Mouse (Mus musculus): ENCODE measurements around the gene Ccl28. TPM values are rescaled to one million over a fixed set of nuclear protein-coding genes. Genes with fewer than 3 reads are reported as not detected.
"Not testable (repeated sequence)": the region's sequence is repeated elsewhere in the genome, so short reads cannot be mapped to it uniquely, and the experiment has no call there.

The Ccl28 gene
- total and polyA plus RNA-seq, 3 experiments: 0.04 to 0.27 (median 0.11) TPM

- dilution Hi-C loops (cut with MboI; ENCODE audit: extremely low pct_ligation_motif_present, extremely low pct_unique_long_range_greater_than_20kb, low sequenced_read_pairs) (no loop called here), in situ Hi-C loops (cut with MboI; ENCODE audit: low pct_ligation_motif_present, low pct_unique_long_range_greater_than_20kb, low sequenced_read_pairs) (no loop called here)
- Histone ChIP-seq H3K36me3 (replicated peaks in 1 of 2; ENCODE audit: control insufficient read depth in 1 of 2, insufficient read depth in 1 of 2, low read length in 1 of 2) (no peaks in the 10 kb centered on the region), H3K27me3 (replicated peaks) (no peaks in the 10 kb centered on the region), H3K4me2 (ENCODE audit: insufficient read depth, low read depth, poor library complexity, severe bottlenecking) (no peak overlapping the region), H3K4me1 (ENCODE audit: control insufficient read depth in 1 of 2, insufficient read depth in 2 of 2) (no peaks in the 10 kb centered on the region), H3K4me3 (replicated peaks in 1 of 3; ENCODE audit: low read depth in 2 of 3, low read length in 2 of 3, poor library complexity in 1 of 3) (no peak overlapping the region), H3K27ac (ENCODE audit: insufficient read depth, low read depth) (no peak overlapping the region), H3K9me3 (replicated peaks; ENCODE audit: low read length) (no peaks in the 10 kb centered on the region), H3K79me2 (replicated peaks; ENCODE audit: control insufficient read depth, extremely low read depth, insufficient read depth, poor library complexity, severe bottlenecking) (no peaks in the 10 kb centered on the region), H3K9ac (ENCODE audit: insufficient read depth, low read depth) (no peak overlapping the region)
- DNase-seq (ENCODE audit: extremely low read depth): no peak
- TF ChIP-seq SIN3A (IDR thresholded peaks at IDR 0.05; ENCODE audit: low read length) (no peak), ETS1 (conservative IDR thresholded peaks at IDR 0.05; ENCODE audit: low read depth, low read length) (no peak), BHLHE40 (IDR thresholded peaks at IDR 0.05; ENCODE audit: low read depth, low read length) (no peak), ZNF384 (IDR thresholded peaks at IDR 0.05; ENCODE audit: low read depth, low read length) (no peak)
These were observed 33.3 kb downstream of the Ccl28 start for GRCm38 (mm10) chr13:119656846-119657416.

- H3K27me3 ChIP-seq (replicated peaks); H3K9me3 ChIP-seq (replicated peaks; ENCODE audit: low read length); in situ Hi-C loops (cut with MboI; ENCODE audit: low pct_ligation_motif_present, low pct_unique_long_range_greater_than_20kb, low sequenced_read_pairs); H3K4me1 ChIP-seq (ENCODE audit: control insufficient read depth in 1 of 2, insufficient read depth in 2 of 2); H3K36me3 ChIP-seq (replicated peaks in 1 of 2; ENCODE audit: control insufficient read depth in 1 of 2, insufficient read depth in 1 of 2, low read length in 1 of 2); H3K4me2 ChIP-seq (ENCODE audit: insufficient read depth, low read depth, poor library complexity, severe bottlenecking); H3K4me3 ChIP-seq (replicated peaks in 1 of 3; ENCODE audit: low read depth in 2 of 3, low read length in 2 of 3, poor library complexity in 1 of 3); H3K79me2 ChIP-seq (replicated peaks; ENCODE audit: control insufficient read depth, extremely low read depth, insufficient read depth, poor library complexity, severe bottlenecking); DNase-seq (ENCODE audit: extremely low read depth); H3K9ac ChIP-seq (ENCODE audit: insufficient read depth, low read depth); dilution Hi-C loops (cut with MboI; ENCODE audit: extremely low pct_ligation_motif_present, extremely low pct_unique_long_range_greater_than_20kb, low sequenced_read_pairs); H3K27ac ChIP-seq (ENCODE audit: insufficient read depth, low read depth): not testable (repeated sequence)
These were observed 37.8 kb downstream of the Ccl28 start for GRCm38 (mm10) chr13:119661420-119661819.

DNA sequence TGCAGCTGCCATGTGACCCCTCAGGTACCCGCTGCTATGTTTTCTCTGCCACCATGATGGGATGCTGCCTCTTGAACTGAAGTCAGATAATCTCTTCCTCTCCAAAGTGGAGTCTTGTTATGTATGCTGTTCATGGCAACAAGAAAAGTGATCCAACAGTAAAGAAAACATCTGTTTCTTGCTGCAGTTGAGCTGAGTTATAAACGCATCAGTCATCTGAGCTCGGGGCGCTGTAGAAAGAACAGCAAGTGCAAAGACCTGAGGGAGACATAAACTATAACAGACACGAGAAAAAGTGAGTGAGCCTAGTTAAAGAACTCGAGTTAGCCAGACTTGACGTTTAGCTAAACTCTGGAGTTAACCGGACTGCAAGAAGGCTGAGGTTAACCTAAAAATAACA lies 55.2 kb downstream of the Ccl28 start:
- TF ChIP-seq ZMIZ1 (IDR thresholded peaks at IDR 0.05; ENCODE audit: low read depth, low read length): no peak
- no peak for TF ChIP-seq IRF4 (IDR thresholded peaks at IDR 0.05; ENCODE audit: low read depth, low read length)
- TF ChIP-seq USF1 (IDR thresholded peaks at IDR 0.05; ENCODE audit: low read depth, low read length): no peak
- TF ChIP-seq POLR2A (IDR thresholded peaks at IDR 0.05; ENCODE audit: low read depth, low read length): no peak
- TF ChIP-seq BHLHE40 (IDR thresholded peaks at IDR 0.05; ENCODE audit: low read depth, low read length): no peak
- no peak for TF ChIP-seq SMC3 (IDR thresholded peaks at IDR 0.05; ENCODE audit: low read depth, low read length)
- TF ChIP-seq USF2 (conservative IDR thresholded peaks at IDR 0.05; ENCODE audit: low read depth, low read length): no peak
- no peaks in the 10 kb centered on the region for H3K27me3 ChIP-seq (replicated peaks)

More for the DNA sequence above, 55.2 kb downstream of the Ccl28 start:
- Histone ChIP-seq H3K4me2 (ENCODE audit: insufficient read depth, low read depth, poor library complexity, severe bottlenecking) (no peak overlapping the region), H3K27ac (ENCODE audit: insufficient read depth, low read depth) (no peak overlapping the region), H3K4me1 (ENCODE audit: control insufficient read depth in 1 of 2, insufficient read depth in 2 of 2) (peaks cover 2 to 9% of the 10 kb centered on the region in 2 experiments; a peak in 3 of 4 replicates), H3K9ac (ENCODE audit: insufficient read depth, low read depth) (no peak overlapping the region), H3K79me2 (replicated peaks; ENCODE audit: control insufficient read depth, extremely low read depth, insufficient read depth, poor library complexity, severe bottlenecking) (no peaks in the 10 kb centered on the region), H3K36me3 (replicated peaks in 1 of 2; ENCODE audit: control insufficient read depth in 1 of 2, insufficient read depth in 1 of 2, low read length in 1 of 2) (no peaks in the 10 kb centered on the region), H3K4me3 (replicated peaks in 1 of 3; ENCODE audit: low read depth in 2 of 3, low read length in 2 of 3, poor library complexity in 1 of 3) (no peak overlapping the region), H3K9me3 (replicated peaks; ENCODE audit: low read length) (no peaks in the 10 kb centered on the region)
- no peak for DNase-seq (ENCODE audit: extremely low read depth)
- dilution Hi-C loops (cut with MboI; ENCODE audit: extremely low pct_ligation_motif_present, extremely low pct_unique_long_range_greater_than_20kb, low sequenced_read_pairs): no loop called here
- in situ Hi-C loops (cut with MboI; ENCODE audit: low pct_ligation_motif_present, low pct_unique_long_range_greater_than_20kb, low sequenced_read_pairs): no loop called here

Data from CH12.LX (cell line).